Mouse (Mus musculus) testis, postnatal 10 days (tissue): ENCODE measurements around the gene Mettl22.

Experiments used
- DNase-seq: peaks from one replicate; pipeline ENCODE4 v3.0.0; 2021; ENCODE audit warnings: low spot score

Gene Mettl22

DNA sequence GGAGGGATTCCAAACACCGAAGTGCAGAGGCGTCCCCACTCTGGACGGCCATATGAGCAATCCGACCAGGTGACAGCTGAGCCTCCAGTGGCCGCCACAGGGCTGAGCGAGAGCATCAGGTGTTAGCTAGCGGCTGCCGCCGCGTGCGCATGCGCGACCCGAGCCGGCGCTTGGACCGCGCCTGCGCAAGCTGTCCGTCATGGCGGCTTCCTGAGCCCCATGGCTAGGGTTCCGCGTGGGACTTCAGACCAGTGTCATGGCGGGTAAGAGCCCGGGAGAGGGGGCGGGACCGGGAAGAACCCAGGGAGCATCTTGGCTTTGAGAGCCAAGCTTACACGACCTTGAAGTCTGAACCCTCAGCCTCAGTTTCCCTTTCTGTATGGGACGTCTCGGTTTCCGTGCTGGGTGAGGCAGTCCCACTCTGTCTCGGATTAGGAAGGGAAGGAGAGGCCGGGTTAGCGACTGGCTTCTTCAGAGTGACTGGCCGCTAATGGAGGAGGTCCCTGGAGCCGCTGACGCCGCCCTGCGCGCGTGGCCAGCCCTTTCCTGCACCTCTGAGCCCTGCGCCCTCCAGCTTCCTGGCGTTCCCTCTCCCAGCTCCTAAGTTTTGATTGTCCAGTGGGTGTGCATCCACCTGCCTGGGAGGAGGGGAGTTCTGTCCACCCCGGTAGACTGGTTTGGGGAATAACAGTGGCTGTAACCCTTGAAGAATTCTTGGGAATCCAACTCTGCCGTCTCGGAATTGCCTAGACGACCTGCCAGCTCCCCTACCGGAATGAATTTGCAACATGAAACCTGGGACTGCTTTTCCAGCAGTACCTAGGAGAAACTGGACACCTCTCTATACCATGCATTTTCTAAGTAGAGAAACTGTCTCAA, at the start of gene Mettl22:
Gene Mettl22, plus strand, starts transcription at position 186 of the 879 bp plus-strand sequence.
- peak; percentile 93 for DNase-seq

DNA sequence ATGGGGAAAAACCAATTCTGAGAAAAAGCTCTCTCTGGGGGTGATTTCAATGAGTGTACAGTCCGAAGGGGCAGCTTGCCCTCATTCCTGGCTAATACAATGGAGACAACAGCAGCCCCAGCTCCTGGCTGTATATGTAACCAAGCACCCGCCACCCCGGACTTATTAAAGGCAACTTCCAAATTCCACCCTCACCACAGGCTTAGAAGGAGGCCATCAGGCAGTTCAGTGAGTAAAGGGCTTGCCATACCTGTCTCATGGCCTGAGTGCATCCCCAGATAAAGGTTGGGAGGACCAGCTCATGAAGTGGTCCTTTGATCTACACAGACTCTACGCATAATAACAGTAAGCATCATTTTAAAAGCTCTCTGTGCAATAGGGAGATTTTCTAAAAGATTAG, 49.7 kb upstream of the Mettl22 start:
- DNase-seq = peak; percentile 26

DNA sequence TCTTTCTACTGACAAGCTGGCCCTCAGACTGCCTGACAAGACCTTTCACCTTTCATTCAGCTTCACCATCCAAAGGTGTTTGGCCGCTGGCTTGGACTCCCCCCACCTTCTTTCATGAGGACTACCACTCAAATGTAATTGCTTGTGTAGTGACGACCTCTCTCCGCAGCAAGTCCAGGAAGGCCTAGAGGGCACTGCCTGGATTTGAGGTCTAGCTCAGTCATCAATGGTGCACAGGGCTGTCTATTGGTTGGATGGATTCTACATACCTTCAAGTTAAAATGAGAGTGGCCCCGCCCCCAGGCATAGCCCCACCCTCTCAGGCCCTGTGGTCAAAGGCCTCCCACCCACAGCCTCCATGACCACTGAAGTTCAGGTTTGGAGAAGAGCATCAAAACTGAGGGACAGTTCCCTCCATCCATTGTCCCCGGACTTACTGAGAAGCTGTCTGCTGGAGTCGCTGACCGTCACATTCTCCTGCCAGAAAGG, 46.9 kb upstream of the Mettl22 start:
- DNase-seq = peak; percentile 65

DNA sequence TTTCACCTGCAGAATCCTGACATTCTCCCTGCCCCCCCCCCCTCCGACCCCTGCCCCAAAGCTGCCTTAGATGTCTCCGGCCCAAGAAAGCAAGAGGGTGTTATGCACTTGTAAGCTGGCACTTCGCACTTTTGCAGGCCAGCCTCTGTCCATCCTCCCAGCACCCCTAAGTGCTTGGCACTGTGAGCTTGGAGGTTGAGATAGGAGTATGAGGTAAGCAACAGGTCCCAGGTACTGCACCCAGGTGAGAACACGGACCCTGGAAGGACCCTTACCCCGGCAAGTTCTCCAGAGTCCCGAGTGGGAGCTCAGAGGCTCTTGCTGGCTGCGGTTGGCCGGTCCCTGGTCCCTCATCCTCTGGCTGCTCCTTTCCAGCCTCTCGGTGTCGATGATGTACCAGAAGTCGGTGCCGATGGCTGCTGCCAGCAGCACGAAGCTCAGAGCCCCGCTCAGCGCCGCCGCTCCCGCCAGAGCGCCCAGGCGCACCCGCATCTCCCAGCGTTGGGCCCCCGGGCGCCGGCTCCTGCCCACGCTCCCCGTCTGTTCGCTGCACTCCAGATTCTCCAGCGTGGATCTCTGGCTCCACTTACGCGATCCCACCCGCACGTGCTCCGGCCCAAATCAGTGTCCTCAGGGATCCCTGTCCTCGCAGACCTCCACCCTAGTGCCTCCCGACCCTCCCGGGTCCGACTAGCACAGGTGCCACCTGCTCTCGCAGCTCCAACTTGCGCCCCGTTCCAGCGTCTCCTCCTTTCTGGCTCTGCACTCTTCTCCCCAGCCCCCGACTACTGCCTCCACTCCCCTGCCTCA, 46.2 kb upstream of the Mettl22 start:
- DNase-seq = no peak

DNA sequence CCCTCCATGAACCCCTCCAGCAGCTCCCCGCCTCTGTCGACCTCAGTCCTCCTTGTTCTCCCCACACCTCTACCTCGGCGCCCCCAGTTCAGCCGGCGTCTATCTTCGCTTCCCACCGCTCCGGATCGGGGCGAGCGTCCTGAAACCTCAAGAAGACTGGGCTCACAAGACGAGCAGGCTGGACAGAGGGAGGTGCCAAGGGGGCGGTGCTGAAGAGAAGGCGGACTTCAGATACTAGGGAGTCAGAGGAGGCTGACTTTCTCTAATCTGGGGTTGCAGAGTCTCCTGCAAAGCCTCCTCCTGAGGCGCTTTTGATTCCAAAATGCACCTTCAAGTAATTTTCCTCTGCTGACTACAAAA, 45.6 kb upstream of the Mettl22 start, which contains the start of gene Tmem114:
Gene Tmem114, minus strand, starts transcription at position 166 of the 360 bp plus-strand sequence.
- DNase-seq = peak; percentile 87

DNA sequence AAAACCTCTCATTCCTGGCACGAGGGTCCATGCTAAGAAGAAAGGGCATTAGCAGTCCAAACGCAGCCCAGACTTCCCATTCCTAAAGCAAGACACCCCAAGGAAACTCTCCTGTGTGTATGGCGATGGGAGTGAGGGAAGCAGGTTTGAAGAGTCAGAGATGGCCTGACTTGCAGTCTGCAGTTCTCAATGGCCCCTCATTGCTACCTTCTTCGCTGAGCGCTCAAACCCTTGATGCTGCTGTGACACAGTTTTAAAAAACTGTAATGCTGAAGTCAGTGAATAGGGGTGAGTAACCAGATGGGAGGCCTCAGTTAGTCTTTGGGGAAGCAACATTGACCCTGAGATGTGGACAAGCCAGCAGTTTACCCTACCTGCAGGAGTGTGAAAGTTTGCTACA, 44.9 kb upstream of the Mettl22 start:
- peak; percentile 22 for DNase-seq

DNA sequence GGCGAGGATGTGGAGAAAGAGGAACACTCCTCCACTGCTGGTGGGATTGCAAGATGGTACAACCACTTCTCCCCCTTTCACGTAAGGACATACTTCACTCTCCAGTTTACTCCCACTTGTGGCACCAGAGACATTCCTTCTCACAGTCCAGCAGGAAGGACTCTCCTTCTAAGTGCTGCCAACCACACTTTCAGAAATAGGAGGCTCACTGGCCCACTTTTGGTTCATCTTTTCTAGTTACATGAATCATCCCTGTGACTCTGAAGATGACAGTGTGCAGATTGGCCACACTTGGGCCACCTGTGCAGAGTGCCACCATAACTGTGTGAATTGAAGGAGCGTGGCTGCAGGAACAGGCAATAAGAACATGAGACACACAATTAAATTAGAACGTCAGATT, 41.1 kb upstream of the Mettl22 start:
- peak; percentile 7 for DNase-seq

DNA sequence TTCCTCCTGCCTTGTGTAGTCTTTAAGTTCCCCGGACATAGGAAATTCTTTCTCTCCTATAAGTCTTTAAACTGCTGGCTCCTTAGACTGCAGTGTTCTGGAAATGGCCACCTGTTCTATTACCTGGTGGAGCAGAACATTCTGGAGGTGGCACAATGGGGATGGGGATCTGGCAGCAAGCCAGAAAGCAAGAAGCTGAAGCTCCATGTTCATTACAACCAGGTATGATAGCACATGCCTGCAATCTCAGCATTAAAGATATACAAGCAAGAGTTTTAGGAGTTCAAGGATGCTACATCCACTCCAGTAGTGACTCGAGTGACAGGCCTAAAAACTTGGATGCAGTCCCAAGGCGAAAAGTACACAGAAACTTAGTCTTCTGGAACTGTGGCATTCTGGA, 38.0 kb upstream of the Mettl22 start:
- DNase-seq = peak; percentile 38

DNA sequence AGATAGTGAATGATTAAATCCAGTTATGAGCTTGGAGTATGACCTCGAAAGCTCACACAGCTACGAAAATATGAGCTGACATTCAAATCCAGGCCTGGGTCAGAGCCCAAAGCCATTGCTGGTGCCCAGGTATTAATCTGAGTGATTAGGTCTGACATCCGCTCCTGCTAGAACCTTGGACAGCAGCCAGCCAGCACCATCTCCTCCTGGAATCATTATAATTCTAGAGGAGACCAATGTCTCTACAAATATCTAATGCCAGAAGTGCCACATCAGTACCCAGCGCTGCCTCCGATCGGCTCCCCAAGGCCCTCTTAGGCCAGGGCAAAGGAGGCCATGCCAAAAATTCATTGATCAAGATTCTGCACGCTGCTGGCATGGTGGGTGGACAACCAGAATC, 25.7 kb upstream of the Mettl22 start:
- DNase-seq = peak; percentile 40

DNA sequence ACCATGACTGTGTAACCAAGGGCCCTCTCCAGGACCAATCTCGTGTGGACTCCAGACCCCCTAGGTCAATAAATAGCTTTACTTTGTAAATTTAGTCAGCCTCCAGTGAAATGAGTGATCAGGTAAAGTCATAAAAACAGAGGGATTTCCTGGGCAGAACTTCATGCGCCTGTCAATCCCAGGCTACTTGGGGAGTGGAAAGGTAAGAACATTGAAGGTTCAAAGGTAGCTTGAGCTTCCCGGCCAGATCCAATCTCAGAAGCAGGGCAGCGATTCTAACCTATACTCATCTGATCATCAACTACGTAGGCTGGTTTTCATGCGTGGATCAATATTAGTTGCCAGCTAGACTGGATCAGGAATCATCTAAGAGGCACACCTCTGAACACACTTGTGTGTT, 24.3 kb upstream of the Mettl22 start:
- DNase-seq = peak; percentile 19

DNA sequence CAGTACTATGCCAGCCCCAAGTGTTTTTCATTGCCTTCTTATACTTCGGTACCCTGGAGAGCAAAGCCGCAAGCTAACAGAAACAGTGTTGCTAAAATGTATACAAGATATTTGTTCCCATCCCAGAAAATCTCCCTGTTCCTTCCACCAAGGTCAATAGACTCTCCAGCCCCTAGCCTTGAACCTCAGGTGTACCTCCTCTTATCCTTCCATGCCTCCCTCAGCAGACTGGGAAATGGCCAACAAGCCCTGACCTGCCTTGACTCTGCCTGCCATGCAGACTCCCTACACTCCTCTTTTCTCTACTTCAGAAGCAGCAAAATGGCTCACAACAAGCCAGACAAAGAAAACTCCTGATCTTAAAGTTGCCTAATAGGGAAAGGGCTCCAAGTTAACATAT, 17.3 kb upstream of the Mettl22 start:
- peak; percentile 59 for DNase-seq

DNA sequence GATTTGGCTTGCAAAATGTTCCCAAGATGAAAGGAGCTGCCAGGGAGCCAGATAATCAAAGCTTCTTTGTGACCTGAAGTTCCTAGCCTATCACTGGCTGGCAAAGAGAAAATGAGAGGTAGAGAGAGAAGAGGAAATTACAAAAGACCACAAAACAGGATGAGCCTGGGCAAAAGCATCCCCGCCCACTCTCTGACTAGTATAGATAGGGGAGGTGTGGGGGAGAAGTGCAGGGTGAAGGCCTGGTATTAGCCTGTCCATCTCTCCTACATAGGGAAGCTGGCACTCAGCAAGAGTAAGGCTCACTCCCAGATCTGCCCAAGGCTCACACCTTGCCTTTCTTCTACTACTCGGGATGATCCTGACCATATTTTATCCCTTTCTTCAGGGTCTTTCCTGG, 15.4 kb upstream of the Mettl22 start:
- peak; percentile 41 for DNase-seq

DNA sequence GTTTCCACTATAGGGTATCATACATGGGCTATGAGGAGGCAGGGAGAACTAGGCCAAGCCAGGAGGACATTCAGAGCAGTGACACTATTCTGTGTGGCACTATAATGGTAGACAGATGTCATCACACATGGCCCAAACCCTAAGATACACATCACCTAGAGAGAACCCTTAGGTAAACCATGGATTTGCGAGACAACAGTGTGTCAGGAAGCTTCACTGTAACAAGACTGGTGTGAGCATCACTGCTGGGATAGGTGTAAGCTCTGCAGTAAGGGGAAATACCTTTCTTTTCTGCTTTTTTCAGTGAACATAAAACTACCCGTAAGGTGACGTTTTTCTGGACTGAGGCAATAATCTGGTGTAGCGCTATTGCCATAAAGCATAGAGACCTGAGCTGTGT, 12.2 kb upstream of the Mettl22 start:
- DNase-seq = no peak

DNA sequence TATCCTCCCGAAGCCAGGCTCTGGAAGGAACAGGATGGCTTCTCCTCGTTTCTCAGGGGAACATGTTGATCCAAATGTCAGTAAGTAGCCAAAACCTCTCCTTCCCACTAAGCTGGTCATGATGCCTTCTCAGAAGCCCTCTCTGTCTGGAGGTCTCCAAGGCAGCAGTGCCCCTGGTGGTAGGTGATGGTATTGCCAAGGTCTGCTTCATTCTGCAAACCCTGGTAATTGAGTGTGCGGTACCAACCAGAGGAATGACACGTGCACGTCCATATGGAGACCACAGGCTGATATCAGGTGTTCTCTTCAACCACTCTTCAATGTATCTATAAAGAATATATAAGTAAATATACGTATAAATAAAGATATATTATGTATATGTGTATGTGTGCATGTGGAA, 11.5 kb upstream of the Mettl22 start:
- peak; percentile 80 for DNase-seq

DNA sequence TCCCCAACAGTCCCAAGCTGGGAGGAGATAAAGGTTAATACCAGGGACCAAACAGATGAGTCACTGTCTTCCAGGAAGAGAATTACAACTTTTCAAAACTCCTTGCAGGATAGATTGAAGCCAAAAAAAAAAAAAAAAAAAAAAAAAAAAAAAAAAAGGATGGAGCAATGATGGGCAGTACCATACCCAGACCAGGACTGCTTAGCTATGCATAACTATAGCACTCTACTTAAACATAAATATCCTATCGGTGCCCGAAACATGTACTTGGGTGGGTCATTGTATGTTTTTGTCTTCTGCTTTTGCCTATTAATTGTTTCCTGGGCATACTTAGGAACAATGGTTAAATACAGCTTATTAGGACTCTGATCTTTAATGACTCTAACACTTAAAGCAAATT, 456 bp upstream of the Mettl22 start:
- DNase-seq = no peak

DNA sequence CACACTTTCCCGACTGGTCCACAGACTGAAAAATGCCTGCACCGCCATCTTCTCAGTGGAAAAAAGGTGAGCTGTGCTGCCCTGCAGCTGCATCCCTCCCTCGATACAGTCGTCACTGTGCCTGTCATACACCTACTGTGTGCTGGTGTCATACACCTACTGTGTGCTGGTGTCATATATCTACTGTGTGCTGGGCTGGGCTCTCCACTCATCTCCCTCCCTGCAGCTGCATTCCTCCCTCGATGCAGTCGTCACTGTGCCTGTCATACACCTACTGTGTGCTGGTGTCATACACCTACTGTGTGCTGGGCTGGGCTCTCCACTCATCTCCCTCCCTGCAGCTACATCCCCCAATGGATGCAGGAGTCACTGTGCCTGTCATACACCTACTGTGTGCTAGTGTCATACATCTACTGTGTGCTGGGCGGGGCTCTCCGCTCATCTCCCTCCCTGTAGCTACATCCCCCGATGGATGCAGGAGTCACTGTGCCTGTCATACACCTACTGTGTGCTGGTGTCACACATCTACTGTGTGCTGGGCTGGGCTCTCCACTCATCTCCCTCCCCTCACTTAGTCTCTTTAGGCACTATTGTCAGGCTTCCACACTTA, 16.9 kb downstream of the Mettl22 start:
- DNase-seq = no peak

DNA sequence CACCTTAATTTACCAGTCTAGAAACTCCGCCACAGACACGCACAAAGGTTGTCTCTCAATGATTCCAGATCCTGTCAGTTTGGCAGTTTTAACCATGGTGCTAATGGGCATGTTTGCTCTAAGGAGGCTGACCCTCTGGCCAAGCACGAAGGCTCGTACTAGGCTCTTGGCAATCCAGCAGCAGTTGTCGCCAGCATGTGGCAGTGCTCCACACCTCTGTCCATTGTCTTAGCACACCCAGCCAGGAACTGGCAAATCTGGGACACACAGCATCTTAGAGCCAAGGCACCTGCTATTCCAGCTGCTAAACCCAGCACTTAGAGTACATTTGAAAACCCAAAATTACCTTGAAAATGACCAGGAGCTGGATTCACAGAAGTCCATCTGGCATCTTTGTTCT, 18.8 kb downstream of the Mettl22 start:
- no peak for DNase-seq

DNA sequence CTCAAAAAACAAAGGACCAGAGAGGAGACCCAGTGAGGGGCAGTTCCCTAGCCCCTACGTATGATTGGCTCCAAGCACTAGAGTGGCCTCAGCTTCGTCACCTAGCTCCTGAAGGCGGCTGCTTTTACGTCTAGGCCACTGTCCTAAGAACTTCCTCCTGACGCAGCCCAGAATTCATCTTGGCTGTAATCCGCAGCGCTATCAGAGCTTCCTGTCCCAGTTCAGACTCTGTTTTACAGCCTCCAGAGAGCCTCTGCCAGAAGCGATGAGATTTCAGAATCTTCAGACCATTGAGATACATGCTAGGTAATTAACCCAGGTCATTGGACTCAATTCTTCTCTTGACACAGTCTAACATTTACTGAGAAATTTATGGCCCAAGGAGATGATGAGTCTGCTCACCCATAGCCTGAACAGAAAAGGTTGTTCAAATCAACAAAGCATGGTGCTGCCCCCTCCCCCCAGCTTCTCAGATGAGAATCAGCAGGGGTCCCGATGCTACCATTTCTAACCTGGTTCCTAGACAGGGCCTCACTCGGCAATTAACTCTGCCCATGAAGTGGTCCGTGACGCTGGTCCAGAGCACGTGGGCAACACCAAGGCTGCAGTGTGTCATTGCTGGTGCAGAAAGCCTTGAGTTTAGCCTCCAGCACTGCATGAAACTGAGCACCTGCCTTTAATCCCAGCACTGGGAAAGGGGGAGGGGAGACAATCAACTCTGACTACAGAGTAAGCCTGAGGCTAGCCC, 21.3 kb downstream of the Mettl22 start:
- no peak for DNase-seq

DNA sequence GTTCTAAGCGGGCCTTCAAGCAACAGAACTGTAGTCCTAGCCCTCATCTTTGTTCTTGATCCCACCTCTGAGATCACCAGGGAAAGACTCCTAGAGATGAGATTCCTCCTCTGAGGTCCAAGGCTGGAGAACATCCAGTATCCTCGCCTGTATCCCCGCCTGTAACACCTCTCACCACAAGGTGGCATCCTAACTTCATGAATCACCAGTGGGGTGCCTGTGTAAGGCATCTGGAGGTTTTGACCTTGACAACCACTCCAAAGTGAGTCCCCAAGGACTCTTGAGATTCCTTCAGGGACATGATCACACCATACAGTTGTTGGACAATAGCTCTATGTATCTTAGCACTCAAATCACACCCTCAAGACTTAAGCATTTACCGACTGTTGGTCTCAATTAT, 23.7 kb downstream of the Mettl22 start:
- peak; percentile 77 for DNase-seq

DNA sequence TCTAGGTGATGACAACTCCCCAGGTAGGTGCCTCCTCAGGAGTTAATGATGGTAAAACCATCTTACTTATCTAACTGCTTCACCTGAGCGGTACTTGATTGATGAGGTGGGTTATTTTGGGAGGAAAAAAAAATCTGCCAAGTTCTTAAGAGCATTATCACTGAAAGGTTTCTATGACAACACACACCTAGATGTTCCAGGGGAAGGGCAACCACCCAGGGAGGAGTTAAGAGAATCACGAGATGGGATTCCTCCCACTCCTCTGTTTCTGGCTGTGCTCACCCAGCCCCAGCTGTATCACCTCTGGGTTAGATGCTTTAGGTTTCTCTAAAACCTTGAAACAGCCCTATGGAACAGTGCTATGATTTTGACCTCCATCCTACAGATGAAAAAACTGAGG, 26.4 kb downstream of the Mettl22 start:
- no peak for DNase-seq

DNA sequence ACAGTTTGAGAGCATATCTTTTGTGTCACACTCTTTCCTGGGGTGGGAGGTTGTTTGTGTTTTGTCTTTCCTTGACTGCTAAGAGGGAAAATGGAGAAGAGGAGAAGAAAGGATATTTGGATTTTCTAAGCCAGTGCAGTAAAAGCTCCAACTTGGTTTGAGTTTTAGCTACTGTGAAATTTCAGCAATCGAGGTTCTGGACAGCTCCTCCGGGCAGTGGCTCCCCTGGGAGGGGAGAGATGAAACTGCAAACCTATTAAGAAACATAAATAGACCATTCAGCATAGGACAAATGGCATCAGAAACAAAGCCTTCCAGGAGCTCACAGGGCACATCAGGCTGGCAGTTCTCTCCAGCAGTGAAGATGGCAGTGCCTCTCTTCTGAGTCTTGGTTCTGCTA, 33.7 kb downstream of the Mettl22 start:
- DNase-seq = no peak

DNA sequence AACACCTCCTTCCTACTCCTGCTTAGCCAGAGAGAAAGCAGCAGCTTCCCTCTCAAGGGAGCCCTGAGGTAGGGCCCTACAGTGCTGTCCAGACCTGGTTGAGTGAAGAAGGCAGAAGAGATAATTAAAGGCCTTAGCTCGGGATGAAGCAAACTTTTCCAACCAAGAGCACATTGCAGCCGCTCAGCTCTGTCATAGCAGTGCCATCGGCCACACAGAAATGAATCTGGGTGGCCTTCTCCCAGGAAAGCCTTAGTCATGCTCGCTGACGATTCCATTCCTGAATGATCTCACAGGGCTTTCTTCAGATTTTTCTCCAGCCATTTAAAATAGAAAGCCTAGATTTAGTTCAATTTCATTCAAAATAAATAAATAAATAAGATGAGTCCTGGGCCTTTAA, 39.3 kb downstream of the Mettl22 start:
- DNase-seq = no peak
